Comparison of ENCODE assay signal across 23 mouse cellular contexts in the genomic region with DNA sequence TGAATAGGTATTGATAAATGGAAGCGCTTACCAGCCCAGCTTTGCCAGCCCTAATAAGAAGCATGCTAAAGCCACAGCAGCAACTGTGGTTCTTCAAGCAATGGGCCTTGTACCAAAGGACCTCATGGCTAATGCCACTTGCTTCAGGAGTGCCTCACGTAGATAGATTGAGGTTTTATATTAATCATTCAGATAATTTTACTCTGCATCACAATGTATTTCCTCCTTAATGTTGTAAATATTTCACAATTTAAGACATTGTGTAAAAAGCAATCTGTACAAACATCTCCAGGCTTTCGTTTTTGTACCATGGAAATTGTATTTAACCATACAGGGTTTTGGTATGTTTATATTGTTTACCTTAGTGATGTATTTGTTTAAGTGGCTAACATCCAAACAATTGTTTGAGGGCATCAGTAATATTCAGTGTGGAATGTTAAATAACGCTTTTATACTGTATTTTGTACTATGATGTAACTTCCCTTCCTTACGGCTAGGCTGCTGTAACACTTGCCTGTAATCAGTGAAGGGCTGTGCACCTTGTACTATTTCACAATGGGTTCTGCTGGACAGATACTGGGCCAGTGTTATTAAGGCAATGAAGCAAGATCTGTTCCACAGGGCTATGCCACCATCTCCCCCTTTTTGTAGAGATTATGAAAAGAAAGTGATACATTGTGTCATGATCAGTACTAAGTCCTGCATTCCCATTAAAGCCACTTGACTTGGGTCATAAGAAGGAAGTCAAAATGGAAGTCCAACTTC. TPM values are rescaled to one million over a fixed set of nuclear protein-coding genes. Genes with fewer than 3 reads are reported as not detected.
DNase-seq lines count a peak whose midpoint lies in the region; ATAC-seq and TF ChIP-seq lines count a peak whose summit lies in the region.
"Had no signal": no experiment of that assay in that cellular context is flagged by ENCODE, and none has a peak within 500 bp of the region (broad histone marks: within the 10 kb centered on the region; RNA-seq: fewer than 3 reads in every experiment).

No protein-coding gene starts in this region.

- no peak for TF ChIP-seq RAD21 in CH12.LX (IDR thresholded peaks at IDR 0.05; ENCODE audit: low read depth, low read length)

- no peak overlapping the region for H3K4me3 ChIP-seq in CH12.LX (replicated peaks in 1 of 3; ENCODE audit: low read depth in 2 of 3, low read length in 2 of 3, poor library complexity in 1 of 3)
- H3K4me3 ChIP-seq in intestine, embryonic 16.5 days (ENCODE audit: low read length), result no peak overlapping the region
- H3K4me3 ChIP-seq: embryonic facial prominence, embryonic 10.5 days; forebrain, embryonic 12.5 days; gastrocnemius, adult 2 months; heart, adult 2 months; limb, embryonic 13.5 days had no signal

- dilution Hi-C loops in CH12.LX (cut with MboI; ENCODE audit: extremely low pct_ligation_motif_present, extremely low pct_unique_long_range_greater_than_20kb, low sequenced_read_pairs), result no loop called here

- peak; percentile 5 for TF ChIP-seq POLR2A in CH12.LX (IDR thresholded peaks at IDR 0.05; ENCODE audit: low read depth, low read length)

- no peak for TF ChIP-seq EP300 in CH12.LX (IDR thresholded peaks at IDR 0.05; ENCODE audit: low read length)

- no peaks in the 10 kb centered on the region for H3K4me1 ChIP-seq in CH12.LX (ENCODE audit: control insufficient read depth in 1 of 2, insufficient read depth in 2 of 2)
- no peaks in the 10 kb centered on the region for H3K4me1 ChIP-seq in intestine, embryonic 16.5 days (ENCODE audit: control insufficient read depth, insufficient read depth, low read length)
- H3K4me1 ChIP-seq: embryonic facial prominence, embryonic 10.5 days; forebrain, embryonic 12.5 days; limb, embryonic 13.5 days had no signal

- peaks cover 11% of the 10 kb centered on the region for H3K79me2 ChIP-seq in CH12.LX (replicated peaks; ENCODE audit: control insufficient read depth, extremely low read depth, insufficient read depth, poor library complexity, severe bottlenecking)

- DNase-seq in heart, adult 11 months, result peak; percentile 22
- no peak for DNase-seq in heart, postnatal 25 days (ENCODE audit: low spot score)
- no peak for DNase-seq in CH12.LX (ENCODE audit: extremely low read depth)
- no peak for DNase-seq in layer of hippocampus, postnatal 36 days
- DNase-seq in left cerebral cortex, postnatal 4 days, result no peak
- DNase-seq: cerebellum, adult 18-20 months; cerebellum, postnatal 36 days; gastrocnemius, adult 2 months; heart, adult 2 months; heart, postnatal 4 days; kidney, adult 8-10 months; kidney, postnatal 25 days; lung, postnatal 14 days; retina, postnatal 1 day; right cerebral cortex, postnatal 4 days; thymus, postnatal 25 days had no signal

- in situ Hi-C loops in CH12.LX (cut with MboI; ENCODE audit: low pct_ligation_motif_present, low pct_unique_long_range_greater_than_20kb, low sequenced_read_pairs), result no loop called here

- intact Hi-C loops in heart, postnatal 25 days (cut with DNase I), result no loop called here
- intact Hi-C loops in left cerebral cortex, postnatal 4 days (cut with DNase I), result no loop called here

- H3K27me3 ChIP-seq in CH12.LX (replicated peaks), result no peaks in the 10 kb centered on the region
- no peaks in the 10 kb centered on the region for H3K27me3 ChIP-seq in intestine, embryonic 16.5 days (replicated peaks; ENCODE audit: control insufficient read depth, insufficient read depth, low read length)
- H3K27me3 ChIP-seq: forebrain, embryonic 12.5 days; limb, embryonic 13.5 days had no signal

- H3K36me3 ChIP-seq in CH12.LX (replicated peaks in 1 of 2; ENCODE audit: control insufficient read depth in 1 of 2, insufficient read depth in 1 of 2, low read length in 1 of 2), result peaks cover 72 to 98% of the 10 kb centered on the region in 2 experiments
- H3K36me3 ChIP-seq in intestine, embryonic 16.5 days (ENCODE audit: control insufficient read depth, insufficient read depth, low read length), result peaks cover 27% of the 10 kb centered on the region

- TF ChIP-seq CTCF in CH12.LX (conservative IDR thresholded peaks at IDR 0.05 in 1 of 2, IDR thresholded peaks at IDR 0.05 in 1 of 2; ENCODE audit: low read depth in 2 of 2, low read length in 2 of 2), result no peak

- no peak overlapping the region for H3K9ac ChIP-seq in CH12.LX (ENCODE audit: insufficient read depth, low read depth)
- no peak overlapping the region for H3K9ac ChIP-seq in intestine, embryonic 16.5 days (ENCODE audit: low read depth, low read length)
- H3K9ac ChIP-seq: forebrain, embryonic 12.5 days; limb, embryonic 13.5 days had no signal

- H3K27ac ChIP-seq in CH12.LX (ENCODE audit: insufficient read depth, low read depth), result no peak overlapping the region
- no peak overlapping the region for H3K27ac ChIP-seq in intestine, embryonic 16.5 days (ENCODE audit: low read length)
- H3K27ac ChIP-seq: embryonic facial prominence, embryonic 10.5 days; forebrain, embryonic 12.5 days; gastrocnemius, adult 2 months; heart, adult 2 months; limb, embryonic 13.5 days had no signal

- no peaks in the 10 kb centered on the region for H3K9me3 ChIP-seq in CH12.LX (replicated peaks; ENCODE audit: low read length)
- H3K9me3 ChIP-seq in intestine, embryonic 16.5 days (ENCODE audit: control insufficient read depth, low read length), result no peaks in the 10 kb centered on the region
- H3K9me3 ChIP-seq: embryonic facial prominence, embryonic 10.5 days; forebrain, embryonic 12.5 days; limb, embryonic 13.5 days had no signal

- no peak overlapping the region for H3K4me2 ChIP-seq in CH12.LX (ENCODE audit: insufficient read depth, low read depth, poor library complexity, severe bottlenecking)
- no peak overlapping the region for H3K4me2 ChIP-seq in intestine, embryonic 16.5 days (ENCODE audit: low read depth, low read length)
- H3K4me2 ChIP-seq: forebrain, embryonic 12.5 days; limb, embryonic 13.5 days; midbrain, embryonic 11.5 days had no signal

- 69% methylated on average over 5 of the region's 5 CpGs for WGBS in intestine, embryonic 16.5 days

- ATAC-seq in intestine, embryonic 16.5 days, result peak; percentile 97
- peak; percentile 93 for ATAC-seq in megakaryocyte, adult 5-6 weeks (ENCODE audit: poor library complexity, severe bottlenecking)
- ATAC-seq: hindbrain, embryonic 16.5 days had no signal

TF ChIP-seq in CH12.LX, 34 proteins besides CTCF, POLR2A, EP300 and RAD21:
- TF ChIP-seq POLR2AphosphoS2 (IDR thresholded peaks at IDR 0.05; ENCODE audit: low read depth, low read length) (peak; percentile 74), TCF12 (IDR thresholded peaks at IDR 0.05; ENCODE audit: low read depth, low read length) (no peak)
TF ChIP-seq in CH12.LX: peak in this region for 1.

RNA-seq across cellular contexts. Expression of gene Donson, which starts 10.2 kb away (rescaled TPM):
- total RNA-seq in heart, postnatal 25 days (2021), result 1 to 10 TPM; 2.5 to 3.7 TPM
- total RNA-seq in CH12.LX (2012; rRNA removed), result 62.5 and 63.2 TPM in 2 replicates
- total RNA-seq in CH12.LX (2014; rRNA removed), result 63.9 and 71.5 TPM in 2 replicates
- polyA plus RNA-seq in CH12.LX (2012; ENCODE audit: insufficient read length, low read depth), result 47.6 and 51.9 TPM in 2 replicates
- 12.0 and 12.2 TPM in 2 replicates for polyA plus RNA-seq in intestine, embryonic 16.5 days (2015; fragmentation: Nextera tagmentation; extraction: Ambion mirVana)
- 17.8 and 32.6 TPM in 2 replicates for total RNA-seq in megakaryocyte, adult 5-6 weeks (2015)
- total RNA-seq in megakaryocyte, adult 5-6 weeks (2017), result 23.5 and 50.1 TPM in 2 replicates
- 10 to 100 TPM; 22.2 to 27.2 TPM for total RNA-seq in layer of hippocampus, postnatal 36 days (2021)
- 10 to 100 TPM; 32.8 to 37.1 TPM for total RNA-seq in left cerebral cortex, postnatal 4 days (2021)

RNA-seq across cellular contexts. Expression of gene Son, which starts 31.0 kb away (rescaled TPM):
- total RNA-seq in heart, postnatal 25 days (2021), result 100 to 1,000 TPM; 129 to 149 TPM
- total RNA-seq in CH12.LX (2012; rRNA removed) (126 and 152 TPM in 2 replicates), CH12.LX (2014; rRNA removed) (206 and 235 TPM in 2 replicates)
- polyA plus RNA-seq in CH12.LX (2012; ENCODE audit: insufficient read length, low read depth), result 237 and 271 TPM in 2 replicates
- polyA plus RNA-seq in intestine, embryonic 16.5 days (2015; fragmentation: Nextera tagmentation; extraction: Ambion mirVana), result 69.8 and 76.6 TPM in 2 replicates
- total RNA-seq in megakaryocyte, adult 5-6 weeks (2015), result 271 and 279 TPM in 2 replicates
- total RNA-seq in megakaryocyte, adult 5-6 weeks (2017), result 160 and 200 TPM in 2 replicates
- total RNA-seq in layer of hippocampus, postnatal 36 days (2021), result 100 to 1,000 TPM; 241 to 252 TPM
- 100 to 1,000 TPM; 252 to 257 TPM for total RNA-seq in left cerebral cortex, postnatal 4 days (2021)

RNA-seq across cellular contexts. Expression of gene Gart, which starts 31.6 kb away (rescaled TPM):
- 10 to 100 TPM; 59.0 to 70.1 TPM for total RNA-seq in heart, postnatal 25 days (2021)
- total RNA-seq in CH12.LX (2012; rRNA removed) (517 and 601 TPM in 2 replicates), CH12.LX (2014; rRNA removed) (347 and 356 TPM in 2 replicates)
- polyA plus RNA-seq in CH12.LX (2012; ENCODE audit: insufficient read length, low read depth), result 722 and 821 TPM in 2 replicates
- polyA plus RNA-seq in intestine, embryonic 16.5 days (2015; fragmentation: Nextera tagmentation; extraction: Ambion mirVana), result 85.2 and 99.7 TPM in 2 replicates
- 59.0 and 62.7 TPM in 2 replicates for total RNA-seq in megakaryocyte, adult 5-6 weeks (2015)
- 98.1 and 115 TPM in 2 replicates for total RNA-seq in megakaryocyte, adult 5-6 weeks (2017)
- 10 to 100 TPM; 44.4 to 46.0 TPM for total RNA-seq in layer of hippocampus, postnatal 36 days (2021)
- 10 to 100 TPM; 58.8 to 60.1 TPM for total RNA-seq in left cerebral cortex, postnatal 4 days (2021)

RNA-seq across cellular contexts. Expression of gene Cryzl1, which starts 50.4 kb away (rescaled TPM):
- total RNA-seq in heart, postnatal 25 days (2021), result 10 to 100 TPM; 22.7 to 24.7 TPM
- 75.7 and 115 TPM in 2 replicates for total RNA-seq in CH12.LX (2012; rRNA removed)
- 111 and 125 TPM in 2 replicates for total RNA-seq in CH12.LX (2014; rRNA removed)
- polyA plus RNA-seq in CH12.LX (2012; ENCODE audit: insufficient read length, low read depth), result 105 and 126 TPM in 2 replicates
- polyA plus RNA-seq in intestine, embryonic 16.5 days (2015; fragmentation: Nextera tagmentation; extraction: Ambion mirVana), result 66.9 and 69.4 TPM in 2 replicates
- total RNA-seq in megakaryocyte, adult 5-6 weeks (2015), result 61.0 and 73.7 TPM in 2 replicates
- total RNA-seq in megakaryocyte, adult 5-6 weeks (2017), result 66.0 and 69.4 TPM in 2 replicates
- 100 to 1,000 TPM; 106 to 108 TPM for total RNA-seq in layer of hippocampus, postnatal 36 days (2021)
- 10 to 100 TPM; 94.0 to 95.0 TPM for total RNA-seq in left cerebral cortex, postnatal 4 days (2021)

RNA-seq across cellular contexts. Expression of gene Itsn1, which starts 50.8 kb away (rescaled TPM):
- 10 to 100 TPM; 40.8 to 56.7 TPM for total RNA-seq in heart, postnatal 25 days (2021)
- total RNA-seq in CH12.LX (2012; rRNA removed) (33.2 and 46.3 TPM in 2 replicates), CH12.LX (2014; rRNA removed) (32.5 and 35.9 TPM in 2 replicates)
- polyA plus RNA-seq in CH12.LX (2012; ENCODE audit: insufficient read length, low read depth), result 54.5 and 68.6 TPM in 2 replicates
- polyA plus RNA-seq in intestine, embryonic 16.5 days (2015; fragmentation: Nextera tagmentation; extraction: Ambion mirVana), result 10.5 and 13.1 TPM in 2 replicates
- 12.0 and 15.6 TPM in 2 replicates for total RNA-seq in megakaryocyte, adult 5-6 weeks (2015)
- total RNA-seq in megakaryocyte, adult 5-6 weeks (2017), result 12.5 and 24.2 TPM in 2 replicates
- 100 to 1,000 TPM; 158 to 175 TPM for total RNA-seq in layer of hippocampus, postnatal 36 days (2021)
- 100 to 1,000 TPM; 200 to 212 TPM for total RNA-seq in left cerebral cortex, postnatal 4 days (2021)

Comparison
In these comparisons a context has a peak if more than half of its experiments do, and no peak if none do; other contexts are left out.
1. RNA of gene Donson, which starts 10.2 kb away (total RNA-seq): 62.5 to 71.5 TPM in CH12.LX, 17.8 to 50.1 TPM in megakaryocyte, adult 5-6 weeks, 32.8 to 37.1 TPM in left cerebral cortex, postnatal 4 days and 22.2 to 27.2 TPM in layer of hippocampus, postnatal 36 days; 2.5 to 3.7 TPM in heart, postnatal 25 days; every median in the first group is over 4 times any median in the second.